Mouse (Mus musculus) naive thymus-derived CD4-positive, alpha-beta T cell, adult 2 months (primary cell): ENCODE data around the gene Rimbp3.
"Not testable (repeated sequence)": the region's sequence is repeated elsewhere in the genome, so short reads cannot be mapped to it uniquely, and the experiment has no call there.

Experiments used
- DNase-seq: peaks from one replicate; pipeline ENCODE4 v3.0.0-alpha.2; 2011; ENCODE audit warnings: low read depth

Gene Rimbp3

DNA sequence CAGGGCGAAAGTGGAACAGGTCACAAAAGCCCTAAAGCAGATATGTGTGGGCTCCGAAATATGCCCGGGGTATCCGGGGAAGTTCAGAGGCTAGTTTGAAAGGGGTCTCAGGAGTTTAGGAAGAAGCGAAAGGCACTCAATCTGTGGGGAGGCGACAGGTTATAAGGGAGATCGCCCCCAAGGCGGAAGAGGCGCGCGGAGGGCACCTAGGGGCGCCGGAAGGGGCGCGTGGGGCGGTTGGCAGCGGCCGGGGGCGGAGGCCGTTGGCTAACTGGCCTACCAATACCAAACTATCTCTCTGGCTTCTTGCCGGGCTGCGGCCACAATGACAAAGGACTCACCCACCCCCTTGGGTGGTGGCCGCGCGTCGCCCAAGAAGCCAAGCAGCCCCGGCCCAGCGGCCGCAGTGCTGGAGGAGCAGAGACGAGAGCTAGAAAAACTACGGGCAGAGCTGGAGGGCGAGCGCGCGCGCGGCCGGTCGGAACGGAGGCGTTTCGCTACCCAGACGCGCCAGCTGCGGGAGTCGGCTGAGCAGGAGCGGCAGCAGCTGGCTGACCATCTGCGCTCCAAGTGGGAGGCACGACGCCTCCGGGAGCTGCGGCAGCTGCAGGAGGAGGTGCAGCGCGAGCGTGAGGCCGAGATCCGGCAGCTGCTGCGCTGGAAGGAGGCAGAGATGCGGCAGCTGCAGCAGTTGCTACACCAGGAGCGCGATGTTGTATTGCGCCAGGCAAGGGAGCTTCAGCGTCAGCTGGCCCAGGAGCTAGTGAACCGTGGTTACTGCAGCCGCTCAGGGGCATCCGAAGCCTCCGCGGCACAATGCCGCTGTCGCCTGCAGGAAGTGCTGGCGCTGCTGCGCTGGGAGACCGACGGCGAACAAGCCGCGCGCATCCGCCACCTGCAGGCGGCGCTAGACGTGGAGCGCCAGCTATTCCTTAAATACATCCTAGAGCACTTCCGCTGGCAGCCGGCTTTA, at the start of gene Rimbp3:
Gene Rimbp3 (plus strand): TSS at position 215 of the 973 bp plus-strand sequence.
- peak; percentile 86 for DNase-seq

GRCm38 (mm10) chr16:17165478-17165877, 42.9 kb upstream of the Rimbp3 start:
- DNase-seq: not testable (repeated sequence)

GRCm38 (mm10) chr16:17167179-17167578, 41.2 kb upstream of the Rimbp3 start:
- DNase-seq: no peak

- no peak for DNase-seq
Measured at GRCm38 (mm10) chr16:17168049-17168448, 40.4 kb upstream of the Rimbp3 start.

DNA sequence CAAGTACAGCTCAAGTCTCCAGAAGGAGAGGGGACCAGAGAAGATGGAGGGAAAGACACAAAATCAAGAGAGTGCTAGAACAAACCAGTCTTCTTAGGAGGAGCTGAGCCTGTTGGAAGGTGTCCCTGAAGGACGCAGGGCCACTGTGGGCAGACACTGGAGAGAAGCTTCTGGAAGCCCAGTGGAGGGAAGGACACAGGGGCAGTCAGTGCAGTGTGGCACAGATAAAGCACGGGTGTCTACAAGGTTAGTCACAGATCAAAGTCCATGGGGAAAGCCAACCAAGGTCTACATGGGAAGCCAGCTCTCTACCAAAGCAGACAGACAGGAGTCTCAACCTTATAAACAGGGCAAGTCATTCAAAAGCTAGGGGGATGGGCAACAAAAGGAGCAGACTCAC, 32.6 kb upstream of the Rimbp3 start:
- no peak for DNase-seq

GRCm38 (mm10) chr16:17177623-17178170, 30.7 kb upstream of the Rimbp3 start:
- DNase-seq: no peak

GRCm38 (mm10) chr16:17179706-17180105, 28.7 kb upstream of the Rimbp3 start:
- peak; percentile 20 for DNase-seq

GRCm38 (mm10) chr16:17181382-17181781, 27.0 kb upstream of the Rimbp3 start:
- no peak for DNase-seq

DNA sequence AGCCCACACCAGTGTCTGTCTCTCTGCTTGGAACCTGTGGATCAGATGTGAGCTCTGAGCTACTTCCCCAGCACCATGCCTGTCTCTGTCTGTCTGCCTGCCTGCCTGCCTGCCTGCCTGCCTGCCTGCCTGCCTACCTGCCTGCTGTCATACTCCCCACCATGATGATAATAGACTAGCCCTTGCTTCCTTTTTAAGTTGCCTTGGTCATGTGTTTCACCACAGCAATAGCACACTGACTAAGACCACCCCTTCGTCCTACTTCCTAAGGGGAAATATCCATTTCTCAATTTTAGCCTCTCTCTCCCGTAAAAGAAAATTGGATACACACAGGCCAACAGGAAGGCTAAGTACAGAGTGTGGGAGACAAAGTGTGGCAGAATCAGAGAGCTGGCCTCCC, 26.3 kb upstream of the Rimbp3 start:
- DNase-seq: no peak

- no peak for DNase-seq
Measured at GRCm38 (mm10) chr16:17183003-17183402, 25.4 kb upstream of the Rimbp3 start.

DNA sequence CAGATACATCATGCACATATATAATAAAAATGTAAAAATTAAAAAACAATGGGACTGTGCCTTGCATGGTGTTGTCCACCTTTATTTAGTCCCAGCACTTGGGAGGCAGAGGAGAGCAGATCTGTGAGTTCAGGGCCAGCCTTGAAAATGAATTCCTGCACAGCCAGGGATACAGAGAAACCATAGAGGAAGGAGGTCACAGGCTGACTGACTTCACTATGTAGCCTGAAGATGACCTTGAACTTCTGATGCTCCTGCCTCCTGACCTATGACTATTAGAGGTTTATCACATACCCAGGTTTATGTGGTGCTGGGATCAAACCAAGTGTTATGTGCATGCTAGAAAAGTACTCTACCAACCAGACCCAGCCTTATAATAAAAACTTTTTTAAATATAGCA, 22.9 kb upstream of the Rimbp3 start:
- DNase-seq: no peak

GRCm38 (mm10) chr16:17193823-17194222, 14.6 kb upstream of the Rimbp3 start:
- DNase-seq: no peak

DNA sequence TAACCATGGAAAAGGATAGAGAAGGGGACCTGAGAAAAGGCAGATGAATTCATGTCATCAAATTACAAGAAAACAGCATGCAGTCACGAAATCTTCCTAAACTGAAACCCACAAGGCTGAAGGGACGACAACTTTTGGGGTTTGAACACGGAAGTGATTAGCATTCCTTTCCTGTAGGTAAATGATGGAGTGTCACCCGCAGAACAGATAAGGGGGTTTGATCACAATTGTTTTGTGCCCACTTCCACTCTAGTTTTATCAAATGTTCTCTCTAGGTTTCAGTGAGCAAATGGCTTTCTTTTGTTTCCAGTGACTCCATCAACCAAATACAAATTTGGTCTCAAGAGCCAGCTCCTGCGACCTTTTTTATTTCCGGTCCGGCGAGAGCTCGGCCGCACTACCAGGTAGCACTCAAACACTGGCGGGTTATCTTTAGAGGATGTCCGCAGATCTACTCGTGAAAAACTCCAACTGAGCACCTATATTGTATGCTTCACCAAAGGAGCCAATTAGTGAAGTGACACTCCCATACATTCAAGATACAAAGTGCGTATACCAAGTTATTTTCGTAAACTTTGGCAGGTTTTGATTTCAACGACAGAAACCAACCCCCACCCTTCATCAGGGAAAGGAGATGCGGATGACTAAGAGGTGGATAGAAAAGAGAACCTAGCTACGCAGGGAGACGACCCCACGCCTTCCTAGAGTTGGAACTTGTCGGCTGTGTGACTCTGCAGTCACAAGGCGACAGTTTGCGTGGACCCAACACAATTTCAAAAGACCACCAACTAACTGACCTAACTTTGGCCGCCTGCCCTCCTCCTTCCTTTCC, 8.1 kb upstream of the Rimbp3 start:
- peak; percentile 55 for DNase-seq

DNA sequence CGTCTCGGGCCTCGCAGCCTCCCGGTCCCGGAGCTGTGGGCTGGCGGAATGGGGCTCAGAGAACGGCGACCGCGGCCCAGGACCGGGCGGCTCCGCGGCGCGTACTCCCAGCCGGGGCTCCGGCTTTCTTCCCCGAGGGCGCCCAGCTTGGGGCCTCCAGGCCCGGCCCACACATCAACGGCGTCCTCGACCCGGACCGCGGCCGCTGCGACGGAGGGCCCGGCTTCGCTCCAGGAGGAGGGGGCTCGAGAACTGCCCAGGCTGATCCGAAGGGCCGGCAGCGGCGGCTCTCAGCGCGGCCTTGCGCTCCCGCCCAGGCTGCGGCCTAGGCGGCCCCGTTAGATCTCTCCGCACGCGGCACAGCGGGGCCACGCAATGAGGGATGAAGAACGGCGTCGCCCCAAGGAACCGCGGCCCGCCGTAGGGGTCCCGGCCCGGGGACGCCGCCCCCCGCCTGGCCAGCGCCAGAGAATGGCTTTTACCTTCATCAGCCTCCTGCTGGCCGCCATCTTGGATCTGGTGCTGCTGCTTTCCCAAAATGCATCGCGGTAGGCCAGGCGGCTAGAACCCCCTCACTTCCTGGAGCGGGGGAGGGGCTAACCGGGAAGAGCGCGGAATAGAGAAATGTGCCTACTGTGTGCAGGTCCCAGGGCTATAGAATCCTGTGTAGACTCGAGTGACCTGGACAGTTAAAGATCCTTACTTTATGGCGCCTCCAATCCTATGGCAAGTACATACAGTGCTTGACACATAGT, 7.3 kb upstream of the Rimbp3 start:
- DNase-seq: peak; percentile 84

DNA sequence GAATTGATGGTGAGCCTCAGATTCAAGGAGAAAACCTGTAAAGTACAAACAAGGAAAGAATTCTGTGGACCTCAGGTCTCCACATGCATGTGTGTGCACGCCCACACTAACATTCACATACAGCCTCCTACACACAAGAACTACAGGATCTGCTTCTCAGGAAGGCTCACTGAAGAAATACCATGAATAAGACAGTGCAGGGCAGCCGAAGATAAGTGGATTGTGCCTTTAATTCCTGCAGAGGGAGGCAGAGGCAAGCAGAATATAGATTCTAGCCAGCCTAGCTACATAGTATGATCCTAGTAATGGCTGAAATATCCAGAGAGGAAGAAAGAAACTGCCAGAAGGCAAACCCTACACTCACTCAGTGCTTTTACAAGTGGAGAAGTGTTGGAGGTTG, 6.4 kb upstream of the Rimbp3 start:
- DNase-seq: peak; percentile 35

DNA sequence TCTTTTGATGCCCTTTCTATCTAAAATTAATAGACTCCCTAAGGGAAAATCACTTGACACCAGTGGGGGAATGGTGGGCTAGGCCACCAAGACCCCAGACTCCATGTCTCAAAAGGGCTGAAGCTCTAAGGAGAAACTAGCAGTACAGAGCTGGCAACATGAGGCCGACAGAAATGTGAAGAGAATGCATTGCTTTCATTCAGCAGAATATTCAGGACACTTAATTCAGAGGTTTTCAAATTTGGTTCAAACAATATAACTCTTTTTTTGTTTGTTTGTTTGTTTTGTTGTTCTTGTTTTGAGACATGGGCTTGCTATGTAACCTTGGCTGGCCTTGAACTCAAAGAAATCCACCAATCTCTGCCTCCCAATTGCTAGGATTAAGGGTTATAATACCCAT, 5.9 kb upstream of the Rimbp3 start, which contains the start of gene Ube2l3:
Gene Ube2l3 (minus strand): TSS at position 101 of the 400 bp plus-strand sequence.
- DNase-seq: no peak

GRCm38 (mm10) chr16:17204990-17205389, 3.4 kb upstream of the Rimbp3 start:
- DNase-seq: peak; percentile 84

DNA sequence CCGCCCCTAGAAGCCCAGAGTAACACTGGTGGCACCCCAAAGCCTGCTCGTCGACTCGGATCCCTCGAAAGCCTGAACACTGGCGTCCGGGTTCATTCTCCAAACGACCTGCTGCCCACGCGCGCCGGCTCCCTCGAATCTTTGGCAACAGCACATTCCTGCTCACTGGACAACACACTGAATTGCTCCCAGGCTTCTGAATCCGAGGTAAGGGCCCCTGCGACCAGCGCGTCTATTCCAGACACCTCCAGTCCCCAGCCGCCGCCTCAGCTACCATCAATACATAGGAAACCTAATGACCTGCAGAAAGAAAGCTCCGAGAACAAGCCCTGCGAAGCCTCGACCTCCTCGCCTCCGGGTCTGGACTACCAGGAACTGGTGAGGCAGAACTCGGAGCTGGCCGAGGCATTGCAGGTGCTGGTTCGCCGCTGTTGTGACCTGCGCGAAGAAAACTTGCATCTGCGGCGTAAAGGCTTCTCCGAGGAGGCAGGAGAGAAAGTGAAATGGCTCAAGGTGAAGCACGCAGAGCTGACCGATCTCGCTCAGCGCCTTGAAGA, 1.1 kb downstream of the Rimbp3 start:
- no peak for DNase-seq

DNA sequence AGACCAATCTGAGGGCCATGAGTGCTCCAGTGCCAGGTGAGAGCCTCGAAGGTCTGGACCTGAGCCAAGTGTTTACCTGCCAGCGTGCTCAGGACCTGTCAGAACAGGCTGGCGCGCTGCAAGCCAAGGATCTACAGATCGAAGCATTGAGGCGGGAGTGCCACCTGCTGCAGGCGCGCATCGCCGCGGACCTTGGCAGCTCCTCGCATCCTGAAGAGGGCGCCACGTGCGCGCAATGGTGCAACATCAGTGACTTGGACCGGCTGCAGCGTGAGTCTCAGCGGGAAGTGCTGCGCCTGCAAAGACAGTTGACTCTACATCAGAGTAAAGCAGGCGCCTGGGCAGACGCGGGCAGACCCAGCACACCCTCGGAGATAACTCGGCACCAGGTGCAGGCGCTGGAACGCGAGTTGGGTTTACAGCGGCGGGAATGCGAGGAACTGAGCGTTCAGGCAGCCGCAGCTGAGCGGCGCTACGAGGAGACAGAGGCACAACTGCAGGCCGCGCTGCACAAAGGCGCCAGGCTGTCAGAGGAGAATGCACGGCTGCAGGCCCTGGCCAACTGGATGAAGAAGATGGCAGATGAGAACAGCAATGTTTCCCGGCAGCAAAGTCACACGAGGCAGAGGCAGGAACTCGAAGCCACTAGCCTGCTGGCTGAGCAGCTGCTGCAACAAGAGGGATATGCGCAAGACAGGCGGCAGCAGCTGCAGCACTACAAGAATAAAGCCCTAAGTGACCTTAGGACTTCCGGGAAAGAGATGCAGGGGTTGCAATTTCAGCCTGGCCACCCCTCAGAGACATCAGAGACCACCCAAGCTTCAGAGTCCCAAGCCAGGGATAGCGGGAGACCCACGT, 1.8 kb downstream of the Rimbp3 start:
- DNase-seq: peak; percentile 94

DNA sequence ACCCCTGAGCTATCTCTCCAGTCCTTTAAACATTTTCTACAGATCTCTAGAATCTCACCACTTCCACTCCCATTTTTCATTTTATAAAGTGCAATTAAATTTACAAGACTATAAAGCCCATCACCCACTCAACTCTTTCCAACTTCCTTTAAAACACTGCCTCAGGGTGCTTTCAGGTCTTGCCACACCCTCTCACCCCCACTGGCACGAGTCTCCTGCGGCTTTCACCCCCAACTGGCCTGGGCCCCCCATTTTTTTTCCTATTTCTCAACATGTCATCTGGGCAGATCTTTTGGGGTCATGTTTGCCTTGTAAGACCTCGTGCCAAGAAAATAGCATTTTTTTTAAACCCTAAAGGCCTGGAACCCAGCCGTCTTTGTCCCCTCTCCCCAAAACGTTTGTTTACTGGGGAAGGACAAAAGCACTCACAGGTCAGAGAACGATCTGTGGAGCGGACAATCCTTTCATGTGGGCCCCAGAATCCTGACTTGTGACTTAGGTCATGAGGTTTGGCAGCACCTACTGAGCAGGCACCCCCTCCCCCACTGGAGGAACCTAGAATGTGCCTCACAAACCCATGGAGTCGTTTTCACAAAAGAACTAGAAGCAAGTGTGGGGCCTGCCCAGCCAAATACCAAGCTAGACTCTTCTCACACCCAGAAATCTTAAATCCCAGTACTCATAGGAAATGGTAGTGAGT, 8.7 kb downstream of the Rimbp3 start:
- DNase-seq: no peak
